Mouse (Mus musculus) CD4-positive helper T cell, adult 2 months (primary cell): ENCODE measurements at regions not wholly inside any gene's neighbourhood (a gene's known extent, or its start where the extent isn't known, plus 50 kb on each side); places are given as distances from the start of the nearest gene placed in this dataset.
A peak's percentile ranks its signal among the peaks of the same experiment; 100 is the strongest.

Source experiments
- DNase-seq: peaks from one replicate; pipeline ENCODE4 v3.0.0-alpha.2; 2012; ENCODE audit warnings: low read depth, missing footprints, low spot score

DNA sequence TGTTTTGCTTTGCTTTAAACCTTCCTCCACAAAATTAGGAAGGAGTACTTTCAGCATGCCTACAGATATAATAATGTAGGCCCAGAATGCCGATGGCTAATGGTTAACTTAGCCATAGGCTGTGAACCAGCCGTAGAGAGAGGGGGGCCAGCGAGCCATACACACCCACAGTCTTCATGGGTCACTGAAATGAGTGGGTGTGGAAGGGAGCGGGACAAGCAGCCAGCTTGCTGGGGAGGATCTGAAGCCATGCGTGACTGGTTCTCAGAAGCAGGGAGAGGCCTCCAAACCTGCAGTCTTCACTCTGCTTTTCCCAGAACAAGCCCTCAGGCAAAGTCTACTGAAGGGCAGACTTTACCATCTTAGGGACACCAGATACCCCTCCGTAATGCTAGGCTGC, 50.8 kb upstream of the Ptpn13 start:
- no peak for DNase-seq

DNA sequence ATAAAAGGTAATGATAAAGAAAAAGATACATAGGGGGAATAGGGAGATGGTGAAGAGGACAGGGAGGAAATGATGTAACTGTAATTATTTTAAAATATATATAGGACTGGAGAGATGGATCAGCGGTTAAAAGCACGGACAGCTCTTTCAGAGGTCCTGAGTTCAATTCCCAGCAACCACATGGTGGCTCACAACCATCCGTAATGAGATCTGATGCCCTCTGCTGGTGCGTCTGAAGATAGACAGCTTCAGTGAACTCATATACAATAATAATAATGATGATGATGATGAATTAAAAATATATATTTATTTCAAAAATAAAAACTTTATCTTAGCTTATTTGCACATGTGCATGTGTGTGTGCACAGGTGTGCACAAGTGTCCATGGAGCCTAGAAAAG, 51.9 kb upstream of the Ptpn13 start:
- DNase-seq = no peak

DNA sequence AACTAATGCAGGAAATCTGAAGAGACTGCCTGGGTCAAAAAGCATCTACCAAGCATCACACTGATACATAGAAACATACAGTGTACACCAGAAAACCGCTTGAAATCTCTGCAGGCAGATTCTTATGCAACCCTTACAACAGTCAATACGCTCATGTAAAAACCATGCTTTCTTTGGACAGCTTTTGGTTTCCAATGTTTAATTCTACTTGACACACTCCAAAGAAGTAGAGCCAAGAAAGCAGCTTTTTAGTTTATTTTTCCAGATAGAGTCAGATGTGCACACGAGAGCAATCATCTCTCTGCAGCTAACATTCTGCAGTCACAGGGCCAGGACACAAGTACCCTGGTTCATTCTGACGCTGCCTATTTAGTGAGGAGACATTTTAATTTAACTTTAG, 54.5 kb upstream of the Ptpn13 start:
- no peak for DNase-seq

DNA sequence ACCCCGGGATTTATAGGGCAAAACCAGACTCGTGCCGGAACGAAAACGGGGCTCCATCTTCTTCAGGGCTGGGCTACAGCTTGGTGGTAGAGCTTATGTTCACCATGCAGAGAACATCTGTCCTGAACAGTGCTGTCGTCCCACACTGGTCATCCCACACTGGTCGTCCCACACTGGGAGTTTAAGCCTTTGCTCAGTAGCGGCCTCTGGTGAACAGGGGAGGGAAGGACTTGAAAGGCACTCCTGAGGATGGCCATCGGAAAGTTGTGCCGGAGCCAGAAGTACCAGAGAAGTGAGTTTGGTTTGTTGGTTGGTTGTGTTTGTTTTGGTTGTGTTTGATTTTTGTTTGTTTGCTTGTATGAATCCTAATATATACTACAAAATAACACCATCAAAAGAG, 56.0 kb upstream of the Ptpn13 start:
- DNase-seq = no peak

- peak; percentile 73 for DNase-seq
Measured at GRCm38 (mm10) chr5:103367201-103367671, 57.8 kb upstream of the Ptpn13 start.

DNA sequence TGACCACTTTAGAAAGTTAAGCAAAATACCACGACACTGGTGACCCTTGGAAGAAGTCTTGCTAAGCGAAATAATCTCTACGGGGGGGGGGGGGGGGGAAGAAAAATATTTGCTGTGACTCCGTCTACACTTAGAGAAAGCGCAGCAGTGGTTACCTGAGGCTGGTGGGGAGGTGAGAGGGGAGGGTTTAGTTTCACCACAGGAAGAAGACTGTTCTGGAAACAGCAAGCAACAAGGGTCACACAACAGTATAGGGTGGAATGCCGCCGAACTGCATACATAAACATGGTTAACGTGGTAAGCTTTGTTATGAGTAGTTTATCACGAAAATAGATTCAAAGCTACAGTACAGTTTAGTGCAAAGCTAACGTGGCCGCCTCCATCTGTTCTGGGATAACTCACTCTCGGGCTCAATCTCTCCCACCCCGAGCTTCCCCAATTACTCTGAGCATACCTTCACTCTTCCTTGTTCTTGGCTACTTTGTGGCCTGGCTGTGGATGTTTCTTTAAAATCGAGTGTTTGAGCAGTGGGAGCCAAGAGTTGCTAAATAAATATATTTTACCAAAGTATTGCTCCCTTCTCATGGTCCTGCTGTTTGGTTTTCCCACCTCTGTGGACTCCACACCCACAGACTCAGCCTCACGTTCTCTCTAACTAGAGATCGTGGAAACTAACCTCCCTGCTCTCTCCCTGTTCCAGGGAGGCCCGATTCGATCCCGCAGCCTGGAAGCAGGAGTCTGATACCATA, 59.1 kb upstream of the Ptpn13 start:
- peak; percentile 14 for DNase-seq

- no peak for DNase-seq
Measured at GRCm38 (mm10) chr5:103364791-103365699, 59.9 kb upstream of the Ptpn13 start.

- peak; percentile 68 for DNase-seq
Measured at GRCm38 (mm10) chr5:103360775-103361247, 64.2 kb upstream of the Ptpn13 start.

GRCm38 (mm10) chr5:103360360-103360759, 64.6 kb upstream of the Ptpn13 start:
- peak; percentile 76 for DNase-seq

GRCm38 (mm10) chr5:103357558-103357957, 67.4 kb upstream of the Ptpn13 start:
- no peak for DNase-seq

DNA sequence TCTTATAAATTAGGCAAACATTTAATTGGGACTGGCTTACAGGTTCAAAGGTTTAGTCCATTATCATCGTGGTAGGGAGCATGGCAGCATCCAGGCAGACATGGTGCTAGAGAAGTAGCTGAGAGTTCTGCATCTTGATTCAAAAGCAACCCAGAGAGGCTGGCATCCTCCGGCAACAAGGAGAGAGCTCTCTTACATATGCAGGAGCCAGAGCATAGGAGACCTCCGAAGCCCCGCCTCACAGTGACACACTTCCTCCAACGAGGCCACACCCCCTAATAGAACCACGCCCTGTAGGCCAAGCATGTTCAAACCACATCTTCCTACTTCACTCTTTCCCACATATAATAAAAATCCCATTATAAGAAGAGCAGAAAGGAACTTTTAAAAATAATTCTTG, 68.5 kb upstream of the Ptpn13 start:
- peak; percentile 37 for DNase-seq

DNA sequence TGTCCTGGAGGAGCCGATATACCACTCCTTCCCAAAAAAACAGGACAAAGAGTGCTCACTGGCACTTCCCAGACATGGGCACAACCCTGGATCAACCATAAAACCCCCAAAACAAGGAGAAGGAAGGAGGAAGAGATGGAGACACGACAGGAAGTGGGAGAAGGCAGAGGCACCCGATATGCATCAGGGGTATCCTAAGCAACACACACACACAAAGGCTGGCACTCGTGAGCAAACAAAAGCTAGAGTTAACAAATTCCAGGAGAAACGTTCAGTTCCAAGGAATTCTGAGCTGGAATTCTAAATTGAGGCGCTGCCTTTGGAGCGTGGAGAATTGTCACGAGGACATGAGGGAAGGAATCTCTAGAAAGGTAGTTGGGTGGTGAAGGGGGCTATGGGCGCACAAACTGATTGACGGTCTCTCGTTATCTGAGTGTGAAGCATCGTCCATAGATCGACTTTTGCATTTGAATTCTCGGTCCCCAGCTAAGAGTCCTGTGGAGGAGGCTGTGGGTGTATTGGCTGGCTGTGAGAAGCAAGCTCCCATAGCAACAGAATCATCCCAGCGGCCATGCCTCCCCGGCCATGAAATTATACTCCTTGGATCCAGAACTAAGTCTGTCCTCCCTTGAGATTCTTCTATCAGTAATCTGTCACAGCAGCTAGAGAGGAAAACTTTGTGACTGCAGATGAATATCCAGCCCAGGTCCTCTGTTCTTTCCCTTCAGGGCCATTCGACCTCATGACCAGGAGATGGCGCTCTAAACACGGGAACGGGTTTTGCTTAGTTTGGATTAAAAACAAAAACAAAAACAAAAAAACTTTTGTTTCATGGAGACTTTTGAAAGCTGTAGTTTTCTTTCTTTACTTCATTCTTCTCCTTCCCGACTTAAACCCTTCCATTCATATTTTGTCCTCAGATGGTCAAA, 69.4 kb upstream of the Ptpn13 start:
- DNase-seq = peak; percentile 69

DNA sequence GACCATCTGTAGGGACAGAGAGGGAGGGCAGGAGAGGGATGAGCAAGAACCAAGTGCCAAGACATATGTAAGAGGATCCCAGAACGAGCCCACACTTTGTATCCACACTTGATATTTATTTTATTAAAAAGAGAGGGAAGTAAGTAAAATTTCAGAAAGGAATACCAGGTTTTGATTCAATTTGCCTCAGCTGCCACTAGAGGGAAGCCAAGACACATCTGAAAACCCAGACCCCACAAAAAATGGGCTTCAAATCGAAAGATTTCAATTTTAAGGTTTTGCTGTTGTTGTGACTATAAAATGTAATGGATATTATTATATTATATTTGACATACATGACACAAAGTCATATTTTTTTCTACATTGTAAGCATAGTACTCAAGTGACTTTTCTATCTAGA, 81.1 kb upstream of the Ptpn13 start:
- DNase-seq = peak; percentile 30

- no peak for DNase-seq
Measured at GRCm38 (mm10) chr5:103341456-103341855, 83.5 kb upstream of the Ptpn13 start.

GRCm38 (mm10) chr5:103340626-103341025, 84.4 kb upstream of the Ptpn13 start:
- no peak for DNase-seq

- DNase-seq = no peak
Measured at GRCm38 (mm10) chr5:103336689-103337490, 88.1 kb upstream of the Ptpn13 start.

- DNase-seq = no peak
Measured at GRCm38 (mm10) chr5:103335916-103336688, 88.9 kb upstream of the Ptpn13 start.

GRCm38 (mm10) chr5:103326412-103326811, 98.6 kb upstream of the Ptpn13 start:
- DNase-seq = no peak

- DNase-seq = no peak
Measured at GRCm38 (mm10) chr5:103320341-103320740, 104.7 kb upstream of the Ptpn13 start.
